Mouse (Mus musculus) liver, embryonic 14.5 days (tissue): ENCODE results near the gene Rad51b. TPM values are rescaled to one million over a fixed set of nuclear protein-coding genes. Genes with fewer than 3 reads are reported as not detected.

Experiments used
- ATAC-seq: fragments of 200-750 bp; cut with Nextera tagmentation; 2 replicates; pipeline ENCODE4 v1.8.0; 2017; ENCODE audit warnings: moderate number of reproducible peaks, mild to moderate bottlenecking, moderate library complexity; ENCODE audit not compliant: insufficient read depth
- DNase-seq, 3 experiments: peaks; one replicate each; pipeline ENCODE4 v3.0.0-alpha.2; 2012 to 2013; ENCODE audit warnings: low read depth in 3 of 3, low spot score in 3 of 3
- H3K27ac ChIP-seq: fragments of 300-500 bp; sonication (generic); 2 replicates; pipeline ENCODE4 v1.5.1; 2014; ENCODE audit warnings: moderate library complexity, mild to moderate bottlenecking, control low read depth, inconsistent platforms
- H3K27me3 ChIP-seq: fragments of 300-500 bp; sonication (generic); 2 replicates; pipeline ENCODE4 v1.6.1; 2014; ENCODE audit warnings: mild to moderate bottlenecking, low read length, moderate library complexity; ENCODE audit not compliant: control insufficient read depth, insufficient read depth
- H3K36me3 ChIP-seq: fragments of 300-500 bp; sonication (generic); replicated peaks from 2 replicates; pipeline ENCODE4 v1.6.1; 2014; ENCODE audit warnings: low read depth; ENCODE audit not compliant: control insufficient read depth, insufficient read depth
- H3K4me1 ChIP-seq, 2 experiments: fragments of 200-500 bp in 1 of 2; fragments of 300-500 bp in 1 of 2; sonication (generic) in 1 of 2; replicated peaks; 2 replicates each; pipeline ENCODE4 v1.6.1; 2012 to 2014; ENCODE audit warnings: antibody characterized with exemption in 1 of 2, inconsistent platforms in 1 of 2, low read length in 1 of 2; ENCODE audit not compliant: control insufficient read depth in 2 of 2, insufficient read depth in 2 of 2
- H3K4me2 ChIP-seq: fragments of 300-500 bp; sonication (generic); 2 replicates; pipeline ENCODE4 v1.6.1; 2014; ENCODE audit warnings: low read depth, mild to moderate bottlenecking, control low read depth, moderate library complexity
- H3K4me3 ChIP-seq, 2 experiments: fragments of 200-500 bp in 1 of 2; fragments of 300-500 bp in 1 of 2; sonication (generic) in 1 of 2; 2 replicates each; pipeline ENCODE4 v1.5.1; 2012 to 2014; ENCODE audit warnings: low read depth in 2 of 2, low read length in 2 of 2, mild to moderate bottlenecking in 2 of 2, control low read depth in 1 of 2, inconsistent platforms in 1 of 2, moderate library complexity in 1 of 2; ENCODE audit not compliant: insufficient read depth in 1 of 2
- H3K9ac ChIP-seq: fragments of 300-500 bp; sonication (generic); replicated peaks from 2 replicates; pipeline ENCODE4 v1.6.1; 2014; ENCODE audit warnings: mild to moderate bottlenecking, control low read depth, moderate library complexity
- H3K9me3 ChIP-seq: fragments of 300-500 bp; sonication (generic); 2 replicates; pipeline ENCODE4 v1.6.1; 2016; ENCODE audit warnings: low read length, mixed read lengths; ENCODE audit not compliant: control insufficient read depth
- CTCF ChIP-seq: IDR thresholded peaks from 2 replicates; pipeline ENCODE4 v1.5.1; 2016; ENCODE audit warnings: antibody characterized with exemption, low read depth, control low read depth
- EP300 ChIP-seq: IDR thresholded peaks from 2 replicates; pipeline ENCODE4 v1.6.1; 2016; ENCODE audit warnings: antibody characterized with exemption, low read depth
- WGBS: fragments of 180-500 bp; shearing (Covaris S2); extraction: QIAGEN DNeasy Blood & Tissue Kit; methylation state at CpG from one replicate; pipeline ENCODE4 v1.1.7; 2014; ENCODE audit not compliant: insufficient replicate concordance; 5-methylcytosine and 5-hydroxymethylcytosine counted together
- polyA plus RNA-seq, 2 experiments: library from polyadenylated mRNA; depleted of rRNA in 1 of 2; stranded (reverse) in 1 of 2; unstranded in 1 of 2; fragments of >200 nt; fragmentation: Nextera tagmentation in 1 of 2; extraction: Ambion mirVana in 1 of 2; gene quantifications; 2 replicates each; pipeline versions ENCODE4 v1.2.1 to v1.2.3; 2012 to 2014

The Rad51b gene
- polyA plus RNA-seq, 2 experiments: 2.3 to 5.1 TPM

DNA sequence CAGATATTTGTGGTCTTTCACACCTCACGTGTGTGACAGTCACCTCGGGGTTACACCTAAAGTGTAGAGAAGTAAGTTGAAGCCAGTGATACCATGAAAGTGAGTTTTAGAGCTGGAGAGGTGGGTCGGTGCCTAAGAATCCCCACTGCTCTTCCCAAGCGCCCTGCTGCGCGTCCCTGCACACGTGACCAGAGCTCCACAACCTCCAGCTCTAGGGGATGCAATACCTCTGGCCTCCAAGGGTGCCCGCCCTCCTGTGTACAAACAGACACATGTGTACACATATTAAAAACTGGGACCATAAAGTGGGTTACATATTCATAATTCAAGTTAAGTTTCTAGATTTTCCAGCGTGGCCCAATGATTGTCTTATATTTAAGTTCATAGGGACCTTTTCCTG, 159.2 kb downstream of the Rad51b start:
- Histone ChIP-seq H3K9me3 (no peaks in the 10 kb centered on the region), H3K4me1 (no peaks in the 10 kb centered on the region), H3K4me2 (no peak overlapping the region), H3K27me3 (no peaks in the 10 kb centered on the region), H3K27ac (no peak overlapping the region), H3K9ac (no peak overlapping the region), H3K4me3 (no peak overlapping the region), H3K36me3 (no peaks in the 10 kb centered on the region)
- 72% methylated on average over 9 of the region's 9 CpGs for WGBS
- DNase-seq (no peak), ATAC-seq (no peak)
- TF ChIP-seq EP300 (no peak), CTCF (no peak)

DNA sequence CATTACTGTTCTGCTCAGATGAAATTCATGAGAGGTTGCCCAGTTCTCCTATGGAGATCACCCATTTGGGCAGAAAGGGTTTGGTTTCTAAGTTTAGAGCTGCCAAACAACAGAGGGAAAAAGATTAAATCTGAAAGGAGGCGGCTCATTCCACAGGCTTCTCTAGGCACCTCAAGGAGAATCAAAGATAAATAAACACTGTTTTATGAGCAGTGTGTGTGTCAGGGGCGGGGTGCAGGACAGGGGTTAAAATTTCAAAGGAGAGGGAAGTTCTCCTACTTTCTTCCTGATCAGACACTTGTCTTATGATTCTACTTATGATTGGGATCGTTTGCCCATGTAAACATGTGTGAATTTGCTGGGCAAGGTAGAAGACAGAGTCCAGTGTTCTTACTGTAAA, 166.3 kb downstream of the Rad51b start:
- Histone ChIP-seq H3K4me1 (no peaks in the 10 kb centered on the region), H3K27me3 (no peaks in the 10 kb centered on the region), H3K4me3 (no peak overlapping the region), H3K4me2 (no peak overlapping the region), H3K36me3 (no peaks in the 10 kb centered on the region), H3K27ac (no peak overlapping the region), H3K9me3 (no peaks in the 10 kb centered on the region), H3K9ac (no peak overlapping the region)
- 49% methylated on average over 3 of the region's 3 CpGs for WGBS
- DNase-seq (no peak), ATAC-seq (no peak)
- TF ChIP-seq EP300: no peak
- no peak for TF ChIP-seq CTCF

- no peaks in the 10 kb centered on the region for H3K9me3 ChIP-seq
- H3K27ac ChIP-seq: no peak overlapping the region
- no peak for DNase-seq
- H3K4me1 ChIP-seq: no peaks in the 10 kb centered on the region
- ATAC-seq: no peak
- H3K27me3 ChIP-seq: no peaks in the 10 kb centered on the region
- H3K9ac ChIP-seq: no peak overlapping the region
- no peak overlapping the region for H3K4me3 ChIP-seq
- TF ChIP-seq CTCF: no peak
- TF ChIP-seq EP300: no peak
- no peaks in the 10 kb centered on the region for H3K36me3 ChIP-seq
- H3K4me2 ChIP-seq: no peak overlapping the region
These were observed 173.0 kb downstream of the Rad51b start for GRCm38 (mm10) chr12:79470113-79470512.

- Histone ChIP-seq H3K9ac (no peak overlapping the region), H3K27me3 (no peaks in the 10 kb centered on the region), H3K27ac (no peak overlapping the region), H3K36me3 (no peaks in the 10 kb centered on the region), H3K4me3 (no peak overlapping the region), H3K4me1 (no peaks in the 10 kb centered on the region), H3K9me3 (no peaks in the 10 kb centered on the region), H3K4me2 (no peak overlapping the region)
- 76% methylated on average over 2 of the region's 2 CpGs for WGBS
- TF ChIP-seq EP300 (no peak), CTCF (no peak)
- ATAC-seq (no peak), DNase-seq (no peak)
These were observed 174.8 kb downstream of the Rad51b start for GRCm38 (mm10) chr12:79471868-79472267.

- Histone ChIP-seq H3K4me1 (no peaks in the 10 kb centered on the region), H3K27me3 (no peaks in the 10 kb centered on the region), H3K4me3 (no peak overlapping the region), H3K27ac (no peak overlapping the region), H3K9ac (no peak overlapping the region), H3K4me2 (no peak overlapping the region), H3K36me3 (no peaks in the 10 kb centered on the region), H3K9me3 (no peaks in the 10 kb centered on the region)
- no peak for TF ChIP-seq CTCF
- ATAC-seq (no peak), DNase-seq (no peak)
- 79% methylated on average over 6 of the region's 6 CpGs for WGBS
These were observed 179.4 kb downstream of the Rad51b start for GRCm38 (mm10) chr12:79476413-79477046.
